Mouse (Mus musculus) spleen, embryonic (tissue): ENCODE data around the gene Mpp6.

Source experiments
- CTCF ChIA-PET: fragments of 350-600 bp; sonication (Branson Sonifier 250); formaldehyde crosslinking; loops from one replicate; lab custom pipeline; 2022; lab: Charles Lee

Mpp6 gene

DNA sequence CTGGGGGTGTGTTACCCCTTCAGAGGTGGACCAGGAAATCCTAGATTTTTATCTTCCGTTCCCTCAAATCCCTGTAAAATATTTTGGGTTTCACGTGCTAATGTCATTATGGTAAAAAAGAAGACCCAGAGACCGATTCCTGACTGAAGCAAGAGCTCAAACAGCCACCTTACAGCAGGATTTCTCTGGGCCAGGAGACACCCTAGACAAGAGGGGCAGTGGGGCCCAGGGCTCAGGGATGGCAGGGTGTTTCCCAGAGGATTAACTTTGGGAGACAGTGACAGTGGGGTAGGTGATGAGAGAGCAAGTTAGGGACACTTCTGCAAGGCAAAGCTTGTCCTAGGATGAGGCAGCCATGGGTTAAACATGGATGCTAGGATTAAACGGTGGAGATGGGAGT lies 113.6 kb downstream of the Mpp6 start:
- CTCF ChIA-PET = no interaction called here

GRCm38 (mm10) chr6:50225232-50225631 lies 115.2 kb downstream of the Mpp6 start:
- CTCF ChIA-PET = no interaction called here

DNA sequence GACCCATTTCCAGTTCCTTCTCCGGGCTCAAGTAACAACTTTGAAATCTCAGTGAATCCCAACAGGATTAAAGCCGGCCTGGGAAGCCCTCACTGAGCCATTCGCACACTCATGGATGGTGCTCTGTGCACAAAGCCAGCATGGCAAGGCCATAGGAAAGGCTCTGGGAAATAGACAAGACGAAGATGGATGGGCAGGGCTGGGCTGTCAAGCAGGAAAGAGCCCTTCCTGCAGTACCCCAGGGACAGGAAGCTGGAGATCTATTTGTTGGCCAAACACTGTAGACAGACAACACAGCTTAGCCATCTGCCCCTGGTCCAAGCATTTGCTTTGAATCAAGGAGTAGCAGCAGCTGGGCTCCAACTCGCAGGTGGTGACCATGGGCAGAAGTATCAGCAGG lies 118.1 kb downstream of the Mpp6 start:
- CTCF ChIA-PET = no interaction called here

DNA sequence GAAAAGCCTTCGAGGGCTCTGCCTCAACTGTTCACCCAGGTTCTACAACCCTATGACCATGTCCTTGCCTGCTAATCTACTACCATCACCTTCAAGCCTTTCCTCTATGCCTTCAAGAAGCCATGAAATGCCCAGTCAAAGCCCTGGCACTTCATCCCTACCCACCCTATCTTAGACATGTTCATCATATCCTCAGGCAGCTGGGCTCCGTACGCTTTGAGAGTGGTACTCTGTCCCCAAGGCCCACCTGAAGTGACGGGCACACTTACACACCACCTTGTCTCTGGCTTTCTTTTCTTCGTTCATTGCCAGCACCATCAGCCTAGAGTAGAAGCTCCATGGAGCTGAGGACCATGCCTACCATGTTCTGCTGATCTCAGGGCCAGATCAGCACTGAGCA lies 121.2 kb downstream of the Mpp6 start:
- CTCF ChIA-PET = no interaction called here

- CTCF ChIA-PET = no interaction called here
These were observed 122.9 kb downstream of the Mpp6 start for GRCm38 (mm10) chr6:50232984-50233383.

- CTCF ChIA-PET = no interaction called here
These were observed 127.9 kb downstream of the Mpp6 start for GRCm38 (mm10) chr6:50237963-50238362.

DNA sequence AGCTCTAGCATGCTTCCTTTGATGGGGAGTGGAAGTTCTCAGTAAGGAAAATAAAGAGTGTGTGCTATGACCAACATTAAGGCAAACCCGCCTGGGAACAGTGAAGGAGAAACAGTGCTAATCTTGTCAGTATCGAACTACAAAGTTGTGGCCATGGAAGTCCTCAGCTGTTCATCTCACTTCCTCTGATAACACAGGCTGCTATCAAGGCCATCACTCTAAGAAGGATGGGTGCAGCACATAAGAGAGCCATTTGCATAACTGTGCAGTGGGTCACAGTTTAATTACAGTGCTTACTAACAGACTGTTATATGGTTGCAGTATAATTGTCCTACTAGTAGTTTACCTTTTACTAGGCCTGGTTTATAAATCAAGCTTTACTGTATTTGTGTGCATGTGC lies 129.9 kb downstream of the Mpp6 start:
- CTCF ChIA-PET = no interaction called here

DNA sequence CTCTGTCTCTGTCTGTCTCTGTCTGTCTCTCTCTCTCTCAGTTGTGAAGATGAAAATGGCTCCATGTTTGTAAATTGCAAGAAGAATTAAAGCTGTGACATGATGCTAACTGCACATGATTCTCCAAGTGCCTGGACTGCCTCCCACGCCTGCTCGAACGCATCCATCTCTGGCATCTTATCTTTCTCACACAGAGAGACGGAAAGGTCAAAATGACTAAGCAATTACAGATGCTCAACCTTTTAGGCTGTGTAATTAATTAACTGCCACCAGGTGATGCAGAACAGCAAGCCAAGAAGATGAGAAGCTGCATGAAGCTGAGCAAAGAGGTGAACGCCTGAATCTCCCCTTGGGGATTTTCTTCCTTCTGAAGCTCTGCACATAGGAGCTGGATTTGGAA lies 130.4 kb downstream of the Mpp6 start:
- CTCF ChIA-PET = no interaction called here

DNA sequence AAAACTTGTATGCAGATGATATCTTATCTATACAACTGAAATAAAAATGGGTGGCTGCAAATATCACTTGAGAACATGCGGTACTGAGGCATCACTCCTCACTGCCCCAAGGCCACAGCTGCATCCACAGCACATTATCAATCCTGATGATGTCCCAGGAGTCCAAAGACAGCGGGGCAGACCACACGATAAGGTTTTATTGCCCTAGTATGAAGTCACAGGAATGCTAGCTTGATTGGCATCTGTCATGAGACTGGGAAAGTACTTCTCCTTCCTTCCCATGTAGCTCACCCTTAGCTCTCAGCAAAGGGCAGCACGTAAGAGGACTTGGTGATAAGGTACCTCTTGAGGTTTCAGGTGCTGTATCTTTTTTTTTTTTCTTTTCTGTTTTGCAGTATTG lies 134.1 kb downstream of the Mpp6 start:
- CTCF ChIA-PET = interaction anchor here (0.6 kb wide), 1 partner anchor 1236 kb away, joined by 10 read pairs; no protein-coding TSS in a partner anchor

DNA sequence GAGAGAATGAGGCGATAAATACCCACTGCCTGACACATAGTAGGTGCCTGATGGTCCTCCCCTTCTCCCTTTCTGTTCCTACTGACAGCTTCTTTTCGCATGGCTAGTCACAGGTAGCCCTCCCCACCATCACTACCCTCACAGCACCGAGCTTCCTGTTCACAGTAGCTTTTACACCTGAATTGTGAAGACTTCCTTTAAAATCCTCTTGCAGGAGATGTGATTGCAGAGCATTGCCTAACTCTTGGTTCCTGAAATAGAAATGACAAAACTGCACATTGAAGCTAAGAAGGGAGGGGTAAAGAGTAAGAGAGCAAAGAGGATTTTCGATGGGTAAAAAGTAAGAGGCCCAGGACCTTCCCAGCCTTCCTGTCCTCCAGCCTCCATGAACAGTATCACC lies 134.9 kb downstream of the Mpp6 start:
- CTCF ChIA-PET = interaction anchor here (0.6 kb wide), 1 partner anchor 1237 kb away, joined by 10 read pairs; no protein-coding TSS in a partner anchor

- CTCF ChIA-PET = no interaction called here
These were observed 137.3 kb downstream of the Mpp6 start for GRCm38 (mm10) chr6:50247356-50247755.

- CTCF ChIA-PET = no interaction called here
These were observed 137.8 kb downstream of the Mpp6 start for GRCm38 (mm10) chr6:50247791-50248190.
